Mouse (Mus musculus) sigmoid colon, adult 10 weeks (tissue): ENCODE measurements around the gene Tmem248. TPM values are rescaled to one million over a fixed set of nuclear protein-coding genes. Genes with fewer than 3 reads are reported as not detected.

Experiments
- polyA plus RNA-seq: library from polyadenylated mRNA; stranded (reverse); fragments of 350-450 nt; fragmentation: Illumina TruSeq; extraction: RNeasy Lipid Tissue Mini Kit (QIAGEN cat#74804); gene quantifications from one replicate; pipeline ENCODE4 v1.2.3, GENCODE M21; 2014; ENCODE audit warnings: low read depth, low replicate concordance

Tmem248 gene
- 39.8 TPM for polyA plus RNA-seq

DNA sequence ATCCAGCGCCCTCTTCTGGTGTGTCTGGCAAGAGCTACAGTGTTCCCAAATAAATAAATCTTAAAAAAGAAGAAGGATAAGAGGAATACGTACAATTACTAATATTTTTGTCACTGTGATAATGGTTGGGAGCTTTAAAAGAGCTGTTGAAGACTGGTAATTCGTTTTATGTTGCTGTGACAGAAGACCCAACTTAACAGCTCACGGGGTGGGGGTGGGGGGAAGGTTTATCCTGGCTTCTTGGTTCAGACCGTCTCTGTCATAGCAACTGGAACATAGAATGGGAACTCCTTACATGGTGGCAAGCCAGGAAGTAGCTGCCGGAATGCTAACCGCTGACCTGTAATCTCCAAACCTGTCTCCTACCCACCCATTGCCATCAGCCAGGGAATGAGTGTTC lies at the start of gene Tmem248:
Gene Tmem248 (plus strand): TSS at position 301 of the 400 bp plus-strand sequence.

DNA sequence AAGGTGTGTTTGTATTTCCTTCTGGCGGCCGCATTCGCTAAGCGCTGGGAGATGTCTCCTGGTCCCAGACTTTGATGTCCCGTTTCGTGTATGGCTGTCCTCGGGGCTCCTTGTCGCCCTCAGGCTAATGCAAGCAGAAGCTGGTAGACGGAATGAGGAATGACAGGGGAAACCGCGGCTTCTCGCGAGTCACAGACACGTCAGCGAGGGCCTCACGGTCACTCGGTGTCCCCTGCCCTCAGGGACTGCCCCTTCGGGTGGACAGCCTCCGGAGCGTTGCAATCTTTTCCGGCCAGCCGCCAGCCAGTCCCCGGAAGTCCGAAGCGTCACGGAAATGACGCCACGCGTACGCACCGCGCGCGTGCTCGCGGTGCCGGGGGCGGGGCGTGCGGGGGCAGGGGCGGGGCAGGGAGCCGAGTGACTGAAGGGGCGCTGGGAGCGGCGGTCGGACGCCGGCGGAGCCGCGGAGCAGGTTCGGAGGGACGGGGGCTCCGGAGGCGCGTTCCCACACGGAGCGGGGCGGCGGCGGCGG lies 45.4 kb upstream of the Tmem248 start, which contains the start of gene Rabgef1:
Gene Rabgef1 (plus strand): TSS at position 376 of the 532 bp plus-strand sequence.

DNA sequence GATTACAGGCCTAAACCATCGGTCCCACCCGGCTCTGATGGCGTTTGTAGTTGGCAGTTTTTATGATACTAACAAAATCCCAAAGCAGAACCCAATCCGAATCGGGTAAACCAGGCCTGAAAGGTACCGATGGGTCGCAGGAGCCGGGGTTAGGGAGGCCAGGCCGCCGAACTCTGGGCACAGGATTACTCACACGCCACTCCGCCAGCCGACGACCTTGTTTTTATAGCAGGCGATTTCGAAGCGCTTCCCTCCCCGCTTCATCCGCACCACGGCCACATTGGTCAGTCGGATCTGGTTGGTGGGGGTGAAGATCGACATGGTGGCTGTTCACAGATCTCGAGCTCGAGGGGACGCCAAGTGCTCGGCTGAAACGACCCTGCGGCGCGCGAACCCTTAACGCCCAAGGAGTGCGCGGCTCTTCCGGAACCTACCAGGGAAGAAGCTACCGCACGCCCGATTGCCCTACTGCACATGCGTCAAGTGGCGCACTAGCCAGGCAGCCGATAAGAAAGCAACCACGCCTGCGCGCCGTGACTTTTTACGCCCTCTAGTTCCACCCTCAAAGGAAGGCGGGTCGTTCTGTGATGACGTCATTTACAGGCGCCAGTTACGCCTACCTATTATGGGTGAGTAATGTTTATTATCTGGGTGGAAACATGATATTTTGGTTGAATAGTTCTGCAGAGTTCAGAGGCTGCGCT lies 38.3 kb downstream of the Tmem248 start, which contains the start of the genes Sbds and Tyw1:
Gene Sbds (minus strand): TSS at position 514 of the 704 bp plus-strand sequence.
Gene Tyw1 (plus strand): TSS at position 603 of the 704 bp plus-strand sequence.

Other genes with a start within 250 kb of the Tmem248 start
- 17.4 TPM for gene Gusb, start 214.0 kb upstream of the Tmem248 start, polyA plus RNA-seq
- 1.8 TPM for gene Asl, start 187.8 kb upstream of the Tmem248 start, polyA plus RNA-seq
- gene Crcp, start 187.8 kb upstream of the Tmem248 start, polyA plus RNA-seq: 11.4 TPM
- gene Tpst1, start 143.8 kb upstream of the Tmem248 start, polyA plus RNA-seq: 13.4 TPM
- gene Kctd7, start 72.2 kb upstream of the Tmem248 start, polyA plus RNA-seq: 1.8 TPM
- 46.6 TPM for gene Rabgef1, start 45.3 kb upstream of the Tmem248 start, polyA plus RNA-seq
- 155 TPM for gene Sbds, start 38.4 kb downstream of the Tmem248 start, polyA plus RNA-seq
- gene Tyw1, start 38.5 kb downstream of the Tmem248 start, polyA plus RNA-seq: 2.1 TPM
- not detected for gene Caln1, start 152.4 kb downstream of the Tmem248 start, polyA plus RNA-seq
- not detected for gene A330070K13Rik, start 167.6 kb downstream of the Tmem248 start, polyA plus RNA-seq